Mouse (Mus musculus) hindbrain, embryonic 15.5 days (tissue): Measurements from ENCODE around the gene Basp1. TPM values are rescaled to one million over a fixed set of nuclear protein-coding genes. Genes with fewer than 3 reads are reported as not detected.
A peak's percentile ranks its signal among the peaks of the same experiment; 100 is the strongest.

Experiments
- ATAC-seq: fragments of 200-750 bp; cut with Nextera tagmentation; 2 replicates; pipeline ENCODE4 v1.8.0; 2017; ENCODE audit warnings: low read depth, moderate number of reproducible peaks, moderate TSS enrichment; ENCODE audit not compliant: low FRiP score
- H3K27ac ChIP-seq: fragments of 300-500 bp; sonication (generic); replicated peaks from 2 replicates; pipeline ENCODE4 v1.5.1; 2015; ENCODE audit warnings: mild to moderate bottlenecking, inconsistent platforms
- H3K27me3 ChIP-seq: fragments of 300-500 bp; sonication (generic); 2 replicates; pipeline ENCODE4 v1.6.1; 2015; ENCODE audit warnings: control low read depth, inconsistent platforms
- H3K36me3 ChIP-seq: fragments of 300-500 bp; sonication (generic); 2 replicates; pipeline ENCODE4 v1.6.1; 2015; ENCODE audit warnings: control low read depth, inconsistent platforms
- H3K4me1 ChIP-seq: fragments of 300-500 bp; sonication (generic); replicated peaks from 2 replicates; pipeline ENCODE4 v1.6.1; 2015; ENCODE audit warnings: control low read depth, inconsistent platforms
- H3K4me2 ChIP-seq: fragments of 300-500 bp; sonication (generic); 2 replicates; pipeline ENCODE4 v1.6.1; 2015; ENCODE audit warnings: moderate library complexity, mild to moderate bottlenecking, inconsistent platforms
- H3K4me3 ChIP-seq: fragments of 300-500 bp; sonication (generic); 2 replicates; pipeline ENCODE4 v1.5.1; 2015; ENCODE audit warnings: mild to moderate bottlenecking, inconsistent platforms
- H3K9ac ChIP-seq: fragments of 300-500 bp; sonication (generic); 2 replicates; pipeline ENCODE4 v1.6.1; 2015; ENCODE audit warnings: inconsistent platforms
- H3K9me3 ChIP-seq: fragments of 300-500 bp; sonication (generic); 2 replicates; pipeline ENCODE4 v1.6.1; 2016; ENCODE audit warnings: control low read depth, inconsistent platforms
- WGBS: fragments of 180-500 bp; shearing (Covaris S2); methylation state at CpG from one replicate; pipeline ENCODE4 v1.1.7; 2015; 5-methylcytosine and 5-hydroxymethylcytosine counted together
- polyA plus RNA-seq: library from polyadenylated mRNA; unstranded; fragments of >200 nt; fragmentation: Nextera tagmentation; extraction: Ambion mirVana; gene quantifications from 2 replicates; pipeline ENCODE4 v1.2.1, GENCODE M21; 2015

The Basp1 gene
- polyA plus RNA-seq, 1 experiment from 2014 or later = 413 TPM

DNA sequence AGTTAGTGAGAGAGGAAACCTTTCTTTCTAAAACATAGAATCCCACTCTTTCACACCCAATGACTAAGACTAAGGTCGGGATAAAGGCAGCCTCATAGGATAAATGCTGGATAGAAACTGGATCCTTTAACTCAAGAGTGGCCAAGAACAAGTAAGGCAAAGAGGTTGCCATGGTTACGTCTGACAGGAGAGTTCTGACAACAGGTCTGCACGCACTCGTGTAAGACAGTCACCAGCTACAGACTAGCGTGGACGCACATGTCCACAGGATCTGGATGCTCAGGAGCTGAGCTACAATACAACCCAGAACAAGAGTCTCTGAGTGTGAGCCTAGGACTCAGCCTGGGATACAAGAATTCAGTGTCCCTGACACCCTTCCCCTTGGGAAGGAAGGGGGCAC, 26.0 kb downstream of the Basp1 start:
- 53% methylated on average over 6 of the region's 6 CpGs for WGBS
- H3K27ac ChIP-seq = no peak overlapping the region
- peaks cover 11% of the 10 kb centered on the region; the same call in 1 of the 2 replicates for H3K36me3 ChIP-seq
- H3K9ac ChIP-seq = no peak overlapping the region
- no peaks in the 10 kb centered on the region for H3K9me3 ChIP-seq
- no peaks in the 10 kb centered on the region for H3K27me3 ChIP-seq
- no peak overlapping the region for H3K4me3 ChIP-seq
- no peak overlapping the region for H3K4me2 ChIP-seq
- no peak for ATAC-seq
- peaks cover 71% of the 10 kb centered on the region for H3K4me1 ChIP-seq

DNA sequence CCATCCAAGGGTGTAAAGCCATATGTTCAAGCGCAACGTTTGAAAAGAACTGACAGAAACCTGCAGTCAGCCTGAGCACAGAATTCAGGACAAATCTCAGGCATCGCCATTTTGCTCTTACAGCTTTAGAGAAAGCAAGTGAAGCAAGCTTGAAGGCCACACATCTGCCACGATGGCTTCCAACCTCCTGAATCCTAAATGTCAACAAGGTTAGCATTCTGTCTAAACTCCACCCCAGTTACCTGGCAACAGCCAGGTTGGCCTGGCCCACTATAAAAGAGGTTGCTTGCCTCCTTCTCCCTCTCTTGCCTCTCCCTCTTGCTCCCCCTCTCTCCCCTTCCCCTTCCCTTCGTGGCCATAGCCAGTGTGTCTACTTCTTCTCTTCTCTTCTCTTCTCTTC, 33.5 kb downstream of the Basp1 start:
- no peak overlapping the region for H3K9ac ChIP-seq
- H3K4me2 ChIP-seq = no peak overlapping the region
- peaks cover 9% of the 10 kb centered on the region; the same call in 1 of the 2 replicates for H3K36me3 ChIP-seq
- no peak for ATAC-seq
- H3K4me1 ChIP-seq = peaks cover 76% of the 10 kb centered on the region
- H3K27me3 ChIP-seq = no peaks in the 10 kb centered on the region
- H3K9me3 ChIP-seq = no peaks in the 10 kb centered on the region
- no peak overlapping the region for H3K4me3 ChIP-seq
- WGBS = 76% methylated on average over 5 of the region's 5 CpGs
- no peak overlapping the region for H3K27ac ChIP-seq

DNA sequence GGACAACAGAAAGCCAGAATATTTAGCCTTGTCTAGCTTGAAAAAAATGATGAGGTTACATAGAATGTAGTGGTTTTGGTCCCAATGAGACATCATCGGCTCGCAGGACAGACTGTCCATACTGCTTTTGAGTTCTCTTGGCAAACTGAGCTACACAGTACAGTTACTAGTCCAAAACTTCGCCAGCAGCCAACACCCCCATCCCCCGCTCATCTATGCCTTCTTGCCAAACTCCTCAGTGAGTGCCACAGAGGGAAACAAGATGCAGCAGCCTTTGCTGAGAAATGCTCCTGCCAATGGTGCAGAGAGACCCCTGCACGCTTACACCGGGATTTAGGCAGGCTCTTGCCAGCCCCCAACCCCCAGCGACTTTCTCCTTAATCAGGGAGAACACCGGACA, 34.9 kb downstream of the Basp1 start:
- ATAC-seq = no peak
- Histone ChIP-seq H3K36me3 (peaks cover 5% of the 10 kb centered on the region; the same call in 1 of the 2 replicates), H3K4me3 (no peak overlapping the region), H3K27ac (no peak overlapping the region), H3K27me3 (no peaks in the 10 kb centered on the region), H3K9ac (no peak overlapping the region), H3K4me1 (peaks cover 75% of the 10 kb centered on the region), H3K9me3 (no peaks in the 10 kb centered on the region), H3K4me2 (no peak overlapping the region)
- WGBS = 75% methylated on average over 8 of the region's 8 CpGs

DNA sequence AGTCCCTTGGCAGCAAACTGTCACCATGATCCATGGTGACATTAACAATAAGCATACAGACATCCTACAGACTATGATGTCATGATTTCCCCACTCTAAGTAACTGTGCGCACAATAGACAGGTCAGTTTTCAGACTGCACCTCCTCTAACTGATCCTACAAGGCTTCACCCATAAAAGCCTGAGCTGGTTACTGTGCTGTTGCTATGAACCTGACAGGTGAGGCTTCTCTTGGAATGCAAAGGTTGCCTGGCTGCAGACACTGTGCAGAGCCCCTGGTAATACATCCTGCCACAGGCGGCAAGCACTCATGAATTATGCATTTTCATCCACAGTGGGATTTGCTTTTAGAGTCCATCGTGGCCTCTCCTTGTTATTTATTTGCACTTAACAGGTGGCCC, 36.6 kb downstream of the Basp1 start:
- peaks cover 82% of the 10 kb centered on the region for H3K4me1 ChIP-seq
- H3K27ac ChIP-seq = peak overlapping the region; percentile 20; the same call in 1 of the 2 replicates
- H3K27me3 ChIP-seq = no peaks in the 10 kb centered on the region
- no peaks in the 10 kb centered on the region for H3K9me3 ChIP-seq
- peak overlapping the region; percentile 14; the same call in 1 of the 2 replicates for H3K4me2 ChIP-seq
- no peak overlapping the region for H3K4me3 ChIP-seq
- H3K9ac ChIP-seq = no peak overlapping the region
- peak; percentile 47; the same call in 1 of the 2 replicates for ATAC-seq
- no peaks in the 10 kb centered on the region for H3K36me3 ChIP-seq
- WGBS = 26% methylated on average over 3 of the region's 3 CpGs

DNA sequence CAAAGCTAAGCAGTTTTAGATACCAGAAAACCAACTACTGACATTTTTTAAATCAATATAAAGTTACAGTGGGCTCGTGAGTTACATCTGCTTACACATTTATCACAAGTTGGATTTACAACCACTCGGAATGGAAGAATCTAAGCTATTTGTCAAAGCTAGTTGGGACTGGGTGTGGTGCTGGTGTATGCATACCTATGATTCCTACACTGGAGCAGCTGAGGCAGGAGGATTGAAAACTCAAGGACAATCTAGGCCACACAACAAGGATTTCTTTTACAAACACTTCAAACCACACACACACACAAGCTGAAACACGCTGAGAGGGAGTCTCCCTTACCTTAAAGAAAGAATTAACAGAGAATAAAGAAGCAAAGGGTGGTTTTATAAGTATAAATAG, 40.1 kb downstream of the Basp1 start:
- no peaks in the 10 kb centered on the region for H3K36me3 ChIP-seq
- no peaks in the 10 kb centered on the region for H3K27me3 ChIP-seq
- peaks cover 82% of the 10 kb centered on the region for H3K4me1 ChIP-seq
- whole genome bisulfite sequencing = 74% methylated on average over 3 of the region's 3 CpGs
- no peak overlapping the region for H3K27ac ChIP-seq
- no peak overlapping the region for H3K4me3 ChIP-seq
- no peaks in the 10 kb centered on the region for H3K9me3 ChIP-seq
- no peak overlapping the region for H3K9ac ChIP-seq
- no peak for ATAC-seq
- H3K4me2 ChIP-seq = no peak overlapping the region

DNA sequence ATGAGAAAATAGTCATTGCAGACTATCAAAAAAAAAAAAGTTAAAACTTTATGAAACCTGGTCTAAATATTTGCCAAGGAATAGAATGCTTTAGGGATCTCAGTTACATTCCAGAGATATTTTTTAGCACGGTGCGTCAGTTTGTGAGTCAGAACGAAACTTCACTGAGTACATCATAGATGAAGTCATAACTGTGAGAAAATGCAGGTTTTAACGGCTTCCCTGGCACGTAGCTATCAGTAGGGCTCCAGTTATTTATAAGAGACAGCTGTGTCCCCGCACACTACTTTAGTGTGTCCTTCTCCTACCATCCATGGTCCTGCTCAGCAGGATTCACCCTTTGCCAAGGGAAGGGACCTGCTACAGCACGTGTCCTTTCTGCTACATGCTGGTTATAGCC, 44.0 kb downstream of the Basp1 start:
- Histone ChIP-seq H3K4me1 (peaks cover 75% of the 10 kb centered on the region), H3K4me3 (no peak overlapping the region), H3K27me3 (no peaks in the 10 kb centered on the region), H3K27ac (no peak overlapping the region), H3K36me3 (no peaks in the 10 kb centered on the region), H3K4me2 (no peak overlapping the region), H3K9me3 (no peaks in the 10 kb centered on the region), H3K9ac (no peak overlapping the region)
- ATAC-seq = no peak
- WGBS = 57% methylated on average over 7 of the region's 7 CpGs

DNA sequence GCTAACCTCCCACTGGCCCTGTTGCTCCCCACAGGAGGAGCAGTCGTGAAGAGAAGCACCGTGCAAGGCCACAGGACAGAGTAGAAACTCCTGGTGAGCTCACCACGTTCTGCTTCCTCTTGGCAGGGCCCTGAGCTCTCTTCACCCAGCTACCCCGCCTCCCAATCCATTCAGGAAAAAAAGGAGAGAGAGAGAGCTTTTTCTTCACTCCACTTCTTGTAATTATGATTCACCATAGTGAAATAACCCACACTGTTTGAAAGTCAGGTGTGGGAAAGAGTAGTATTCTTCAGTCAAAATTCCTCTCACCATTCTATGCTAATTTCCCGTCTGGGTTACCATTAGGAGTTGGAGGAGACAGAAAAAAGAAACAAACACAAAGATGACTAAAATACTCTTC, 48.1 kb downstream of the Basp1 start:
- peak overlapping the region; percentile 48; the same call in 1 of the 2 replicates for H3K4me2 ChIP-seq
- 18% methylated on average over 5 of the region's 5 CpGs for WGBS
- H3K4me3 ChIP-seq = no peak overlapping the region
- H3K36me3 ChIP-seq = peaks cover 6% of the 10 kb centered on the region; the same call in 1 of the 2 replicates
- H3K27ac ChIP-seq = peak overlapping the region; percentile 35; the same call in 1 of the 2 replicates
- no peaks in the 10 kb centered on the region for H3K9me3 ChIP-seq
- no peak for ATAC-seq
- H3K4me1 ChIP-seq = peaks cover 67% of the 10 kb centered on the region
- H3K27me3 ChIP-seq = no peaks in the 10 kb centered on the region
- no peak overlapping the region for H3K9ac ChIP-seq

DNA sequence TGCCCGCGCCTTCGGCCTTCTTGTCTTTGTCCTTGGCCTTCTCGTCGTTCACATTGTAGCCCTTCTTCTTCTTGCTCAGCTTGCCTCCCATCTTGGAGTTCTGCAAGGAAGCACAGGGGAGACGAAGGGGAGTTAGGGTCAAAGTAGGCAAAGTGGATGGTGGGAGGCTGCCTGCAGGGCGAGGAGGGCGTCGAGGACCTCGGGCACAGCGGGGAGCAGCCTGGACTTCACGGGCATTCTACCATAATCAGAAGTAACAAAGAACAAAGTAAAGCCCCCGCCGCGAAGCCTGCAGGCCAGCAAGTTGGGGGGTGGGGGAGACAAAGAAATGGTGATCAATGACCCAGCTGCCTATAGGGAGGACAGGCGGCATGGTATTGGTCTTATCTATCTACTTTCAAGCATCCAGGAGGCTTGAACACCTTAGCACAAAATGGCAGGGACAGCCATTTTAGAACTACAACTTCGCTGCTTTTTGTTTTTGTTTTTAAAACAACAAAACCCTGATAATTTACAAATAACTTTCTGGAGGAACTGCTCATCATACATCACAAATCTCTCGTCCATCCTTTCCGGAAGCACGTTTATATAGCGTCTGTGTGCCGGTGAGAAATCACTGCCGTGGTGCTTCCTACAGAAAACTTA, 48.6 kb downstream of the Basp1 start:
- ATAC-seq = no peak
- Histone ChIP-seq H3K4me2 (peak overlapping the region; percentile 48), H3K4me3 (peak overlapping the region; percentile 22; the same call in 1 of the 2 replicates), H3K27me3 (no peaks in the 10 kb centered on the region), H3K27ac (peak overlapping the region; percentile 59), H3K9ac (peak overlapping the region; percentile 42; the same call in 1 of the 2 replicates), H3K36me3 (peaks cover 6% of the 10 kb centered on the region; the same call in 1 of the 2 replicates), H3K9me3 (no peaks in the 10 kb centered on the region), H3K4me1 (peaks cover 68% of the 10 kb centered on the region)
- 12% methylated on average over 23 of the region's 23 CpGs for WGBS

DNA sequence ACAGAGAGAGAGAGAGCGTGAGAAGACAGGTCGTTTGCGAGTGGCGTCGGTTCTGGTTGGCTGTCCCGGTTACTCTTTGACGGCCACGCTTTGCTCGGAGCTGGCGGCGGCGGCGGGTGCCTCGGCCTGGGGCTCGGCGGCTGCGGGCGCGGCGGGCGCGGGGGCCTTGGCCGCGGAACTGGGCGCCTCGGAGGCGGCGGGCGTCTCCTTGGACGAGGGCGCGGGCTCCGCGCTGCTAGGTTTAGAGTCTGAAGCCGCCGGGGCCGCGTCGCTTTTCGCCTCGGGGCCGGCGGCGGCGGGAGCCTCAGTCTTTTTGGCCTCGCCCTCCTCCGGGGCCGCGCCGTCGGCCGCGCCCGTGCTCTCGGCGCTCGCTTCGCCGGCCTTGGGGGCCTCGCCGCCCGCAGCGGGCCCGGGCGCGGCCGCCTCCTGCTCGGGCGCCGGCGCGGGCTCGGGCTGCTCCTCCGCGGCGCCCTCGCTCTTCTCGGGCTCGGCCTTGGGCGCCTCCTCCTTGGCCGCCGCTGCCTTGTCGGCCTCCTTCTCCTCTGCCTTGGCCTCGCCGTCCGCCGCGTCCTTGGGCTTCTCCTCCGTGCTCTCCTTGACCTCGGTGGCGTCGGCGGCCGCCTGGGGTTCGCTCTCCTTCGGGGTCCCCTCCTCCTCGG, 49.3 kb downstream of the Basp1 start:
- H3K4me2 ChIP-seq = peak overlapping the region; percentile 48
- no peaks in the 10 kb centered on the region for H3K27me3 ChIP-seq
- WGBS = 3% methylated on average over 83 of the region's 97 CpGs
- H3K4me3 ChIP-seq = peak overlapping the region; percentile 22
- peak overlapping the region; percentile 42 for H3K9ac ChIP-seq
- peak; percentile 28 for ATAC-seq
- peak overlapping the region; percentile 59 for H3K27ac ChIP-seq
- H3K36me3 ChIP-seq = peaks cover 6% of the 10 kb centered on the region; the same call in 1 of the 2 replicates
- H3K9me3 ChIP-seq = no peaks in the 10 kb centered on the region
- peaks cover 70% of the 10 kb centered on the region for H3K4me1 ChIP-seq

DNA sequence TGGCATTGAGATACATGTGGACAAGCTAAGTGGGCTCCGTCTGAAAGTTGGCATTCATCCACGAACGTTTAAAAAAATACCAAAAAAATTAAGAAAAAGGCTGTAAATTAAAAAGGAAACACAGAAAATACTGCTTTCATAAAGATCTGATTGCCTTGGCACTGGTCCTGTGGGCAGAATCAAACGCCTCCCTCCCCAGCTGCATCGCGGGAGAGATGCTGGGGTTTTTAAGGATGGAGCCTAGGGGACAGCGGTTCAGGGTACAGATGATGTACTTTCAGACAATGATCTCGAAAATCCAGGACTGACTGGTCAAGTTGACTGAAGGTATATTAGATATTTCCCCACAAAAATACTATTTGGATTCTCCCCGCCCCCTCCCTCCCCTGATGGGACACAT, 49.9 kb downstream of the Basp1 start:
- ATAC-seq = no peak
- H3K4me2 ChIP-seq = peak overlapping the region; percentile 48; the same call in 1 of the 2 replicates
- peaks cover 71% of the 10 kb centered on the region for H3K4me1 ChIP-seq
- no peak overlapping the region for H3K4me3 ChIP-seq
- H3K27me3 ChIP-seq = no peaks in the 10 kb centered on the region
- H3K36me3 ChIP-seq = peaks cover 6% of the 10 kb centered on the region; the same call in 1 of the 2 replicates
- WGBS = 69% methylated on average over 9 of the region's 9 CpGs
- no peak overlapping the region for H3K9ac ChIP-seq
- H3K9me3 ChIP-seq = no peaks in the 10 kb centered on the region
- no peak overlapping the region for H3K27ac ChIP-seq

DNA sequence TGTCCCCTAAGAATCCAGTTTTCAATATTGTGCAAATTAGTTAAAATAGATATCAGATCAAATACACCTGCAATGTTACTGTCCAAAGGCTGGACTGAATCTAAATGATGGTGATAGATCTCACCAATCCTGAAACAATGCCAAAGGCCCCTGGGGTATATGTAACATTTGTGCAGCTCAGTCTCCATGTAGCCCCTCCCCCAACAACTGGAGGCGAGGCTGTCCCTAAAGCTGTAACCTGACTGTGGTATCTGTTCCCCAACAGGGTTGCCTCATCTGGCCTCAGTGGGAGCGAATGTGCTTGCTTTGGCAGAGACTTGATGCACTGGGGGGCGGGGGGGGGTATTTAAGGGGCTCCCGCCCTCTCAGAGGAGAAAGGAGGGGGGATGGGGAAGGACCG, 52.7 kb downstream of the Basp1 start:
- H3K9me3 ChIP-seq = no peaks in the 10 kb centered on the region
- peaks cover 6% of the 10 kb centered on the region; the same call in 1 of the 2 replicates for H3K36me3 ChIP-seq
- H3K4me2 ChIP-seq = no peak overlapping the region
- no peak overlapping the region for H3K27ac ChIP-seq
- H3K4me1 ChIP-seq = peaks cover 59% of the 10 kb centered on the region
- ATAC-seq = no peak
- no peak overlapping the region for H3K4me3 ChIP-seq
- WGBS = 40% methylated on average over 5 of the region's 5 CpGs
- no peaks in the 10 kb centered on the region for H3K27me3 ChIP-seq
- no peak overlapping the region for H3K9ac ChIP-seq

DNA sequence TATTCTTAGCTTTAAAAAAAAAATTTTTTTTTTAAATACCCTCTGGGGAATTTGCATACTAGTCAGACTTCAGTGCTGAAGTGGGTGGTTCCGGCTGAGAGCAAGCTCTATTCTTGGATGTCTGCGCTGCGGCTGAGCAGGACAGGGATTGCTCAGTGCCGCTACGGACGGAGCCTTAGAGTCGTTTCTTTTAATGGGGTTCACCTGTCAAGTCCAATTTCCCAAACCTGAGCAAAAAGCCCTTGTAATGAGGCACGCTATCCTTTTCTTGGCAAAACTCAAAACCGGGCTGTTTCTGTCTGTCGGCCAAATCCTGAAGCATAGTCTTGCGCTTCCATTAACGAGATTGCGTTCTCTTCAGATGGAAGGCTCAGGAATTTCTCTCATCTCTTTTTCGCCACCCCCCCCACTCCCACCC, 54.9 kb downstream of the Basp1 start:
- 0 out of 2 replicates have a peak overlapping the region, but pooled peaks have one; percentile 15 for H3K4me3 ChIP-seq
- peak; percentile 64 for ATAC-seq
- H3K4me2 ChIP-seq = peak overlapping the region; percentile 46

More for the DNA sequence above, 54.9 kb downstream of the Basp1 start:
- Histone ChIP-seq H3K9ac (no peak overlapping the region), H3K9me3 (no peaks in the 10 kb centered on the region), H3K27ac (peak overlapping the region; percentile 34; the same call in 1 of the 2 replicates), H3K4me1 (peaks cover 37% of the 10 kb centered on the region), H3K27me3 (no peaks in the 10 kb centered on the region), H3K36me3 (peaks cover 6% of the 10 kb centered on the region; the same call in 1 of the 2 replicates)
- 32% methylated on average over 14 of the region's 14 CpGs for WGBS
